8 mouse cellular contexts compared by ENCODE assay signal in the genomic region with DNA sequence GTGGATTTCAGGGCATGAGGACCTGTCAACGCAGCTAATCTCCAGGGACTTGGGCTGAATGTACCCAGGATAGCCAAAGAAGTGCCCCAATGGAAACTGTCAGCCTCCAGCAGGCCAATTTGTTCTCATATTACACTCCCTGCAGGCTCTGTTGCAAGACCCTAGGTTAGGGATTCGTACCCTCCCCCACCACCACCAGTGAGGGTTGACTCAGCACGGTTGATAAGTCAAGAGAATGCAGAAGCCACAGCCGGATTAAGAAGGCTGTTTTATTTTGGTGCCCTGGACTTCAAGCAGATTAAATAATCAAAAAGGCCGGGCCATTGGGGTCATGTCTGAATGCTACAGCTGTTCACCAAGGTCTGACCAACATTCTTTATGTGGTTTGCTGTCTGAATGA. TPM values are rescaled to one million over a fixed set of nuclear protein-coding genes. Genes with fewer than 3 reads are reported as not detected.
DNase-seq lines count a peak whose midpoint lies in the region; ATAC-seq lines count a peak whose summit lies in the region.

A gene (plus strand): TSS at position 326 of the 400 bp plus-strand sequence.

- H3K9me3 ChIP-seq in midbrain, embryonic 12.5 days: no peaks in the 10 kb centered on the region
- no peaks in the 10 kb centered on the region for H3K9me3 ChIP-seq in midbrain, embryonic 15.5 days
- no peaks in the 10 kb centered on the region for H3K9me3 ChIP-seq in embryonic facial prominence, embryonic 15.5 days (replicated peaks)

- no peak within 1 kb of the TSS for H3K4me2 ChIP-seq in midbrain, embryonic 12.5 days (replicated peaks)
- H3K4me2 ChIP-seq in midbrain, embryonic 15.5 days: no peak within 1 kb of the TSS
- no peak within 1 kb of the TSS for H3K4me2 ChIP-seq in embryonic facial prominence, embryonic 15.5 days (replicated peaks)

- H3K27ac ChIP-seq in midbrain, embryonic 12.5 days (replicated peaks): peak within 1 kb of the TSS; percentile 52
- no peak within 1 kb of the TSS for H3K27ac ChIP-seq in midbrain, embryonic 15.5 days
- 0 out of 2 replicates have a peak within 1 kb of the TSS, but pooled peaks have one; percentile 39 for H3K27ac ChIP-seq in embryonic facial prominence, embryonic 15.5 days (replicated peaks)

- no peak within 1 kb of the TSS for H3K4me3 ChIP-seq in midbrain, embryonic 12.5 days
- no peak within 1 kb of the TSS for H3K4me3 ChIP-seq in midbrain, embryonic 15.5 days
- H3K4me3 ChIP-seq in embryonic facial prominence, embryonic 15.5 days (replicated peaks): no peak within 1 kb of the TSS

- intact Hi-C loops in heart, postnatal 10 days (cut with DNase I): loop anchor here (2.0 kb wide), 1 partner anchor 23 kb away; no protein-coding TSS in a partner anchor

- H3K4me1 ChIP-seq in midbrain, embryonic 12.5 days: peaks cover 22% of the 10 kb centered on the region; the same call in 1 of the 2 replicates
- 0 out of 2 replicates have a peak, but pooled peaks cover 4% of the 10 kb centered on the region for H3K4me1 ChIP-seq in midbrain, embryonic 15.5 days
- peaks cover 24% of the 10 kb centered on the region for H3K4me1 ChIP-seq in embryonic facial prominence, embryonic 15.5 days

- peaks cover 4% of the 10 kb centered on the region; the same call in 1 of the 2 replicates for H3K27me3 ChIP-seq in midbrain, embryonic 12.5 days
- no peaks in the 10 kb centered on the region for H3K27me3 ChIP-seq in midbrain, embryonic 15.5 days (replicated peaks)
- no peaks in the 10 kb centered on the region for H3K27me3 ChIP-seq in embryonic facial prominence, embryonic 15.5 days

- H3K36me3 ChIP-seq in midbrain, embryonic 12.5 days: no peaks in the 10 kb centered on the region
- no peaks in the 10 kb centered on the region for H3K36me3 ChIP-seq in midbrain, embryonic 15.5 days (replicated peaks)
- H3K36me3 ChIP-seq in embryonic facial prominence, embryonic 15.5 days: no peaks in the 10 kb centered on the region

- 3% methylated on average over 5 of the region's 5 CpGs for WGBS in midbrain, embryonic 12.5 days
- WGBS in midbrain, embryonic 15.5 days: 6% methylated on average over 5 of the region's 5 CpGs
- WGBS in embryonic facial prominence, embryonic 15.5 days: 23% methylated on average over 5 of the region's 5 CpGs

- H3K9ac ChIP-seq in midbrain, embryonic 12.5 days (replicated peaks): no peak within 1 kb of the TSS
- no peak within 1 kb of the TSS for H3K9ac ChIP-seq in midbrain, embryonic 15.5 days
- no peak within 1 kb of the TSS for H3K9ac ChIP-seq in embryonic facial prominence, embryonic 15.5 days

- DNase-seq in heart, postnatal 10 days: peak; percentile 82 to 84
- DNase-seq in retina, embryonic 14.5 days (ENCODE audit: low spot score): peak; percentile 24
- no peak for DNase-seq in thymus, postnatal 4 days
- no peak for DNase-seq in frontal cortex, postnatal 25 days (ENCODE audit: low spot score in 2 of 2)

- peak; percentile 83 for ATAC-seq in midbrain, embryonic 12.5 days (ENCODE audit: low FRiP score, low read depth)
- ATAC-seq in midbrain, embryonic 15.5 days (replicated peaks): no peak
- peak; percentile 70; the same call in 1 of the 2 replicates for ATAC-seq in embryonic facial prominence, embryonic 15.5 days (ENCODE audit: insufficient number of reproducible peaks, low FRiP score, low TSS enrichment, low read depth)
- no peak for ATAC-seq in monocyte, adult 5-6 weeks (replicated peaks; ENCODE audit: insufficient number of reproducible peaks, low FRiP score, low TSS enrichment, poor library complexity, severe bottlenecking)

RNA-seq across cellular contexts. Expression of the gene that starts here (rescaled TPM):
- polyA plus RNA-seq in midbrain, embryonic 12.5 days (2016; fragmentation: Nextera tagmentation; extraction: Ambion mirVana): 0.79 and 1.1 TPM in 2 replicates
- 0.28 and 0.37 TPM in 2 replicates for polyA plus RNA-seq in midbrain, embryonic 15.5 days (2015; fragmentation: Nextera tagmentation; extraction: Ambion mirVana)
- 0.61 and 0.98 TPM in 2 replicates for polyA plus RNA-seq in embryonic facial prominence, embryonic 15.5 days (2015; fragmentation: Nextera tagmentation; extraction: Ambion mirVana)
- total RNA-seq in heart, postnatal 10 days (2021): 100 to 1,000 TPM; 112 to 117 TPM
- total RNA-seq in monocyte, adult 5-6 weeks (2017): not detected in 3 replicates

Comparison
In these comparisons a context has a peak if more than half of its experiments do, and no peak if none do; other contexts are left out.
1. RNA of the gene that starts here (total RNA-seq): 112 to 117 TPM in heart, postnatal 10 days; not detected in monocyte, adult 5-6 weeks; every median in the first group is over 100 times any median in the second.
2. Peak in ATAC-seq and H3K27ac ChIP-seq in embryonic facial prominence, embryonic 15.5 days; RNA of the gene not detected or under 1 TPM.
3. DNase-seq: peak in heart, postnatal 10 days (2 of 2) and retina, embryonic 14.5 days (single experiment); none in thymus, postnatal 4 days (single experiment) and frontal cortex, postnatal 25 days (0 of 2).